Mouse (Mus musculus) heart, embryonic 15.5 days (tissue): ENCODE results near the gene Bmf. TPM values are rescaled to one million over a fixed set of nuclear protein-coding genes. Genes with fewer than 3 reads are reported as not detected.
A peak's percentile ranks its signal among the peaks of the same experiment; 100 is the strongest.

ENCODE experiments used
- ATAC-seq: fragments of 200-750 bp; cut with Nextera tagmentation; replicated peaks from 2 replicates; pipeline ENCODE4 v1.8.0; 2017; ENCODE audit warnings: low read depth, moderate TSS enrichment; ENCODE audit not compliant: insufficient number of reproducible peaks, insufficient read depth, low FRiP score
- H3K27ac ChIP-seq: fragments of 300-500 bp; sonication (generic); 2 replicates; pipeline ENCODE4 v1.5.1; 2015; ENCODE audit warnings: mild to moderate bottlenecking, inconsistent platforms
- H3K27me3 ChIP-seq: fragments of 300-500 bp; sonication (generic); 2 replicates; pipeline ENCODE4 v1.6.1; 2015; ENCODE audit warnings: inconsistent platforms
- H3K36me3 ChIP-seq: fragments of 300-500 bp; sonication (generic); 2 replicates; pipeline ENCODE4 v1.6.1; 2015; ENCODE audit warnings: mild to moderate bottlenecking, inconsistent platforms
- H3K4me1 ChIP-seq: fragments of 300-500 bp; sonication (generic); replicated peaks from 2 replicates; pipeline ENCODE4 v1.6.1; 2015; ENCODE audit warnings: inconsistent platforms
- H3K4me2 ChIP-seq: fragments of 300-500 bp; sonication (generic); 2 replicates; pipeline ENCODE4 v1.6.1; 2015; ENCODE audit warnings: inconsistent platforms, mild to moderate bottlenecking, moderate library complexity
- H3K4me3 ChIP-seq: fragments of 300-500 bp; sonication (generic); 2 replicates; pipeline ENCODE4 v1.5.1; 2015; ENCODE audit warnings: mild to moderate bottlenecking, inconsistent platforms
- H3K9ac ChIP-seq: fragments of 300-500 bp; sonication (generic); 2 replicates; pipeline ENCODE4 v1.6.1; 2015; ENCODE audit warnings: mild to moderate bottlenecking, inconsistent platforms
- H3K9me3 ChIP-seq: fragments of 300-500 bp; sonication (generic); replicated peaks from 2 replicates; pipeline ENCODE4 v1.6.1; 2016; ENCODE audit warnings: inconsistent platforms
- WGBS: fragments of 180-500 bp; shearing (Covaris S2); methylation state at CpG from one replicate; pipeline ENCODE4 v1.1.7; 2015; ENCODE audit warnings: mixed read lengths; 5-methylcytosine and 5-hydroxymethylcytosine counted together
- polyA plus RNA-seq: library from polyadenylated mRNA; unstranded; fragments of >200 nt; fragmentation: Nextera tagmentation; extraction: Ambion mirVana; gene quantifications from 2 replicates; pipeline ENCODE4 v1.2.1, GENCODE M21; 2015

Gene Bmf
- polyA plus RNA-seq, 1 experiment from 2014 or later, result 1.9 TPM

DNA sequence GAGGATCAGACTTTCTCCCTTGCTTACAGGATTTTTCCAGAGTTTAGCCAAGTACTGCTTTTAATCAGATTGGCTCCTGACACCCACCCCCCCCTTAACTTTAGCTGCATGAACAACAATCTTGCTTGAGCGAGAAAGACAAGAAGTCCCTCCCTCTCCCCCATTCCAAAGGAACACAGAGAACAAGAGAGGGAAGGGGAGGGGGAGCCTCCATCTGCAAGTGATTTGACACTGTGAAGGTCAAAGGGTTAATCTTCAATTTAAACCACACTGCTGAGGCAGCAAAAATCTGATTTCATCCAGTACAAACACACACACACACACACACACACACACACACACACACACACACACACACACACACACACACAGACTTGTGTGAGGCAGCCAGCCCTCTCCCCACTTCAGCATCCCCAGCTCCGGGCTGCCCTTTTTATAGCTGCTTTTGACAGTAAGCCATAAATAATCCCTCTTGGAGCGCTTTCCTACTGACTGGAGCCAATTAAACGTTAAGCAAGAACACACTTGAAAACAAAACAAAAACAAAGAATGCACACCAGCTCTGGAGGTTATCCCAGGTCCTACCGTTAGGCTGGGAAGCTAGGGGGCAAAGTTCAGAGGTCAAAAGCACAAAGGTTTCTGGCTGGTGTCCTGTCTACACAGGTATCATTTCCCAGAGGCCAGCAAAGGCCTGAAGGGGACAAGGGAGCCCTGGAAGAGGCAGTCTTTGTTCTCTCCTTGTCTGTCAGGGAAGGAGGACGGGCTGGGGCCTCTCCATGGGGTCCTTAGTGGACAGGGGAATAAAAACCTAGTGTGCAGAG, 16.4 kb downstream of the Bmf start:
- 0 out of 2 replicates have a peak overlapping the region, but pooled peaks have one; percentile 6 for H3K4me2 ChIP-seq
- 14% methylated on average over 6 of the region's 6 CpGs for WGBS

DNA sequence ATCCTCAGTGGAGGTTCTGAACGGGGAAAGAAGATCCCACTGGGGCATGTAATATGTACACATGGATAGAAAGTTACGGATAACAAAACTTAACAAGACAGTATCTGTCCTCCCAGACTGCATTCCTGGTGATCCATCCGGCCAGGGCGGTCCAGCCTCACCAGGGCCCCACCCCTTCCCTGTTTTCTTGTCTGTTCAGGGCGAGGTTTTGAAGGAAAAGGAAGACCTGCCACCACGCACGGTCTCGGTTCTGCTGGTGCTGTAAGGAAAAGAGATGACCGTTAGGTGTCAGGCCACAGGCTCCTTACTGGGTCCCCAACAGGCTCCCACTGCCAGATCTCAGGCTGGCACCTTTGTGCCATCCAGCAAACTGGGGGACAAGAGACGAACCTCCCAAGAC, 17.1 kb downstream of the Bmf start:
- H3K9me3 ChIP-seq, result no peaks in the 10 kb centered on the region
- ATAC-seq, result no peak
- 0 out of 2 replicates have a peak overlapping the region, but pooled peaks have one; percentile 6 for H3K4me2 ChIP-seq
- H3K4me3 ChIP-seq, result no peak overlapping the region
- WGBS, result 55% methylated on average over 10 of the region's 10 CpGs
- peaks cover 60% of the 10 kb centered on the region for H3K4me1 ChIP-seq
- H3K27me3 ChIP-seq, result no peaks in the 10 kb centered on the region
- no peak overlapping the region; the same call in 1 of the 2 replicates for H3K9ac ChIP-seq
- H3K27ac ChIP-seq, result peak overlapping the region; percentile 91
- no peaks in the 10 kb centered on the region for H3K36me3 ChIP-seq

More for the DNA sequence above, 16.4 kb downstream of the Bmf start:
- no peaks in the 10 kb centered on the region for H3K27me3 ChIP-seq
- H3K9ac ChIP-seq, result peak overlapping the region; percentile 31; the same call in 1 of the 2 replicates
- peaks cover 62% of the 10 kb centered on the region for H3K4me1 ChIP-seq
- H3K4me3 ChIP-seq, result no peak overlapping the region
- H3K27ac ChIP-seq, result peak overlapping the region; percentile 91
- no peaks in the 10 kb centered on the region for H3K36me3 ChIP-seq
- no peaks in the 10 kb centered on the region for H3K9me3 ChIP-seq
- ATAC-seq, result peak; percentile 28; the same call in 1 of the 2 replicates

DNA sequence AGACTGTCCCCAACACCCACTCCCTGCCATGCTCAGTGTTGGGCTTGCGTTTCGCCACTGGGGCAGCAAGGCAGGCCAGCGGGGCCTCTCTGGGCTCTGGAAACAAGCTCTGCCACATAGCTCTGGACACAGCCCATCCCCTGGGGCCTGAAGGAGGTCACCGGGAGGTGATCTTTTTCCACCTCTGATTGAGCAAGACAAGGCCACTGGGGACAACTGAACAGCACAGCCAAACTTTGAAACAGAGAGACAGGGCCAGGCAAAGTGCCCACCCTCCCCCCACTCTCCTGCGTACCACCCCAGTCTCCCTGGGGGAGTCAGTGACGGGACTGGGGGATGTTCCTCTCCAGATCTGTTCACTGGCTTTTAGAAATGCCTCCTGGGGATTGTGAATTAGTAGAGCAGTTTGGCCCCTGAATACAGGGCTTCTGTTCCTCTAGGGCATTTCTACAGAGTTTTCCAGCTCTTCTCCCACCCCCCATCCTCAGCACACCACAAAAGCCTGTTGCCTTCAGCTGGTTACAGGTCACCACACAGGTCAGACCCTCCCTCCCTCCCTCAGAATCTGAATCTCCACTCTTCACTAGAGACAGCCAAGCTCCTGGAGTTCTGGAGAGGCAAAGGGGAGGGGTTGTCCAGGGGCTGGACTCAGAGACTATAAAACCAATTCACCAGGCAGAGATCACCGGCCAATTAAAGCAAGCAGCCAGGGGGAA, 19.9 kb downstream of the Bmf start:
- ATAC-seq, result peak; percentile 38; the same call in 1 of the 2 replicates

DNA sequence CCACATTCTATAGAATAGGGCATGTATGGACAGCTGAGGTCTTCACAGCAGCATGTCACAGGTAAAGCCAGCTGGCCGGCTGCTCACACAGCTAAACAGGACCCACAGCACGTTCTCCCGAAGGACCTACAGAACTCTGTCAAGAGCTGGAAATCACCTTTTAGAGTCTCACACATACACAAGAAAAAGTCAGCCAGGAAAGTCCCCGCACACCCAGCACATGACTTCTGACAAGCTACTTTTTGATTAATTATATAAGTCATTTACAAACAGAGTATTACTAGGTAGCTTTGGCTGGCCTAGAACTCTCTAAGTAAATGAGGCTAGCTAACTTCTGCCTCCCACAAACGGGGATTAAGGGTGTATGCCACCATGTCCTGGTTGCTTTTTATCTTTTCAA, 22.9 kb downstream of the Bmf start:
- WGBS, result 84% methylated on average over 5 of the region's 5 CpGs
- H3K27ac ChIP-seq, result no peak overlapping the region
- no peak overlapping the region for H3K4me3 ChIP-seq
- H3K9me3 ChIP-seq, result no peaks in the 10 kb centered on the region
- no peak overlapping the region for H3K4me2 ChIP-seq
- no peaks in the 10 kb centered on the region for H3K27me3 ChIP-seq
- no peaks in the 10 kb centered on the region for H3K36me3 ChIP-seq
- H3K9ac ChIP-seq, result no peak overlapping the region
- ATAC-seq, result no peak
- peaks cover 35% of the 10 kb centered on the region for H3K4me1 ChIP-seq

More for the DNA sequence above, 19.9 kb downstream of the Bmf start:
- Histone ChIP-seq H3K9ac (0 out of 2 replicates have a peak overlapping the region, but pooled peaks have one; percentile 8), H3K4me3 (no peak overlapping the region), H3K36me3 (no peaks in the 10 kb centered on the region), H3K4me2 (0 out of 2 replicates have a peak overlapping the region, but pooled peaks have one; percentile 4), H3K27ac (peak overlapping the region; percentile 65), H3K27me3 (no peaks in the 10 kb centered on the region), H3K9me3 (no peaks in the 10 kb centered on the region), H3K4me1 (peaks cover 45% of the 10 kb centered on the region)
- 19% methylated on average over 7 of the region's 7 CpGs for WGBS

DNA sequence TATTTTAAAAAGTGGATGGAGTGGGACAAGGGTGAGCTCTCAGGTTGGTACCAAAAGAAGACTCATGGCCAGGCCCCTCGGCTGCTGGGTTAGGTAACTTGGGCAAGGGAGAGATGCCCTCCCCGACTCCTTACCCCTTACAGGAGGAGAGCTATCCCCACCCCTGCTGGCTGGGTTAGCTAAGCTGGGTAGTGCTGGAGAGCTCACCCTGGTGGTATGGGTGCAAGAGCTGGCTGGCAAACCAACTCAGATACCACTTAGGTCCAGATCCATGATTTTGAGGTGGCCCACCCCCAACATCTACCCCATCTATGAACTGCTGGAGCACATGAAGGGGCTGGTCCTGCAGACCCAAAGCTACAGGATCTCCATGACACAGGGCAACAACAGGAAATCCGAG, 24.7 kb downstream of the Bmf start:
- H3K9ac ChIP-seq, result no peak overlapping the region
- no peaks in the 10 kb centered on the region for H3K9me3 ChIP-seq
- ATAC-seq, result no peak
- H3K27me3 ChIP-seq, result no peaks in the 10 kb centered on the region
- H3K4me3 ChIP-seq, result no peak overlapping the region
- 84% methylated on average over 3 of the region's 3 CpGs for WGBS
- H3K27ac ChIP-seq, result no peak overlapping the region
- H3K36me3 ChIP-seq, result no peaks in the 10 kb centered on the region
- H3K4me1 ChIP-seq, result peaks cover 40% of the 10 kb centered on the region
- H3K4me2 ChIP-seq, result no peak overlapping the region

GRCm38 (mm10) chr2:118523163-118523730, 26.2 kb downstream of the Bmf start:
- no peak overlapping the region for H3K4me2 ChIP-seq
- no peaks in the 10 kb centered on the region for H3K27me3 ChIP-seq
- ATAC-seq, result no peak
- no peak overlapping the region for H3K9ac ChIP-seq
- 27% methylated on average over 5 of the region's 5 CpGs for WGBS
- H3K9me3 ChIP-seq, result no peaks in the 10 kb centered on the region
- peak overlapping the region; percentile 13; the same call in 1 of the 2 replicates for H3K27ac ChIP-seq
- no peak overlapping the region for H3K4me3 ChIP-seq
- no peaks in the 10 kb centered on the region for H3K36me3 ChIP-seq
- peaks cover 31% of the 10 kb centered on the region for H3K4me1 ChIP-seq

- peaks cover 31% of the 10 kb centered on the region for H3K4me1 ChIP-seq
- H3K27ac ChIP-seq, result peak overlapping the region; percentile 13
- no peaks in the 10 kb centered on the region for H3K36me3 ChIP-seq
- no peaks in the 10 kb centered on the region for H3K27me3 ChIP-seq
- no peak overlapping the region for H3K9ac ChIP-seq
- ATAC-seq, result peak; percentile 48; the same call in 1 of the 2 replicates
- H3K4me2 ChIP-seq, result no peak overlapping the region
- 4% methylated on average over 2 of the region's 2 CpGs for WGBS
- no peak overlapping the region for H3K4me3 ChIP-seq
- H3K9me3 ChIP-seq, result no peaks in the 10 kb centered on the region
These were observed 27.2 kb downstream of the Bmf start for GRCm38 (mm10) chr2:118522265-118522664.

GRCm38 (mm10) chr2:118520042-118520933, 29.2 kb downstream of the Bmf start:
- ATAC-seq, result peak; percentile 70; the same call in 1 of the 2 replicates
- Histone ChIP-seq H3K27me3 (no peaks in the 10 kb centered on the region), H3K9ac (peak overlapping the region; percentile 24; the same call in 1 of the 2 replicates), H3K4me1 (peaks cover 31% of the 10 kb centered on the region), H3K4me2 (no peak overlapping the region), H3K9me3 (no peaks in the 10 kb centered on the region), H3K4me3 (no peak overlapping the region), H3K36me3 (no peaks in the 10 kb centered on the region), H3K27ac (peak overlapping the region; percentile 53)
- 42% methylated on average over 9 of the region's 9 CpGs for WGBS

GRCm38 (mm10) chr2:118512418-118513377, 36.8 kb downstream of the Bmf start:
- Histone ChIP-seq H3K27me3 (no peaks in the 10 kb centered on the region), H3K4me1 (peaks cover 17% of the 10 kb centered on the region), H3K4me3 (no peak overlapping the region), H3K9me3 (no peaks in the 10 kb centered on the region), H3K27ac (peak overlapping the region; percentile 31), H3K36me3 (no peaks in the 10 kb centered on the region), H3K9ac (no peak overlapping the region), H3K4me2 (no peak overlapping the region)
- 74% methylated on average over 16 of the region's 16 CpGs for WGBS
- ATAC-seq, result no peak
